Mouse (Mus musculus) C2C12 (cell line): ENCODE measurements around the gene Plxnb1. TPM values are rescaled to one million over a fixed set of nuclear protein-coding genes. Genes with fewer than 3 reads are reported as not detected.

ENCODE experiments used
- H3K27me3 ChIP-seq: one replicate; pipeline ENCODE4 v1.6.1; 2011; ENCODE audit not compliant: control insufficient read depth, insufficient read depth, insufficient read length
- H3K36me3 ChIP-seq: one replicate; pipeline ENCODE4 v1.6.1; 2011; ENCODE audit not compliant: control insufficient read depth, insufficient read depth
- H3K4me3 ChIP-seq: one replicate; pipeline ENCODE4 v1.5.1; 2011; ENCODE audit warnings: mild to moderate bottlenecking, control low read depth; ENCODE audit not compliant: poor library complexity, insufficient read depth, severe bottlenecking
- H3K79me2 ChIP-seq: one replicate; pipeline ENCODE4 v1.6.1; 2011; ENCODE audit not compliant: control insufficient read depth, insufficient read depth
- H3K79me3 ChIP-seq: one replicate; pipeline ENCODE4 v1.6.1; 2011; ENCODE audit warnings: low read depth, control low read depth
- H3ac ChIP-seq: one replicate; pipeline ENCODE3; 2011; ENCODE audit warnings: low read depth; ENCODE audit not compliant: control insufficient read depth, insufficient read length
- CEBPB ChIP-seq: IDR thresholded peaks from one replicate; pipeline ENCODE4 v1.6.1; 2011; ENCODE audit warnings: low read depth, mild to moderate bottlenecking, control low read depth, moderate library complexity
- CTCF ChIP-seq: IDR thresholded peaks from one replicate; pipeline ENCODE4 v1.5.1; 2011; ENCODE audit not compliant: control insufficient read depth, insufficient read depth, insufficient read length
- FOSL1 ChIP-seq: IDR thresholded peaks from one replicate; pipeline ENCODE4 v1.8.0; 2011; ENCODE audit warnings: mild to moderate bottlenecking, low read length; ENCODE audit not compliant: poor library complexity, insufficient read depth, severe bottlenecking
- MAX ChIP-seq: IDR thresholded peaks from one replicate; pipeline ENCODE4 v1.6.1; 2011; ENCODE audit warnings: mild to moderate bottlenecking, control low read depth
- MYOD1 ChIP-seq: IDR thresholded peaks from one replicate; pipeline ENCODE4 v1.6.1; 2011; ENCODE audit warnings: low read depth; ENCODE audit not compliant: control insufficient read depth, insufficient read length
- MYOG ChIP-seq: IDR thresholded peaks from one replicate; pipeline ENCODE4 v1.6.1; 2011; ENCODE audit not compliant: control insufficient read depth, insufficient read length; ENCODE audit errors: extremely low read depth
- USF1 ChIP-seq: IDR thresholded peaks from one replicate; pipeline ENCODE4 v1.6.1; 2011; ENCODE audit warnings: low read depth, mild to moderate bottlenecking, control low read depth, moderate library complexity
- long read RNA-seq, 2 experiments: library from polyadenylated mRNA; unstranded; transcript quantifications; one replicate each; pipeline ENCODE4 v2.0.0; 2019 to 2020
- polyA plus RNA-seq: library from polyadenylated mRNA; unstranded; fragments of >200 nt; fragmentation: generic; extraction: Trizol; gene quantifications from one replicate; pipeline ENCODE4 v1.2.1, GENCODE M21; 2012; ENCODE audit warnings: missing spikeins

Plxnb1 gene
- polyA plus RNA-seq = 9.1 TPM
- long read RNA-seq, experiment 1, partial matches to known transcripts = 3 of 4 reads
- long read RNA-seq, experiment 1, other reads (novel, unspliced or antisense) = 1 of 4 reads
- long read RNA-seq, experiment 2, full-length matches to known transcripts = 1 of 13 reads
- long read RNA-seq, experiment 2, partial matches to known transcripts = 8 of 13 reads
- long read RNA-seq, experiment 2, other reads (novel, unspliced or antisense) = 4 of 13 reads

DNA sequence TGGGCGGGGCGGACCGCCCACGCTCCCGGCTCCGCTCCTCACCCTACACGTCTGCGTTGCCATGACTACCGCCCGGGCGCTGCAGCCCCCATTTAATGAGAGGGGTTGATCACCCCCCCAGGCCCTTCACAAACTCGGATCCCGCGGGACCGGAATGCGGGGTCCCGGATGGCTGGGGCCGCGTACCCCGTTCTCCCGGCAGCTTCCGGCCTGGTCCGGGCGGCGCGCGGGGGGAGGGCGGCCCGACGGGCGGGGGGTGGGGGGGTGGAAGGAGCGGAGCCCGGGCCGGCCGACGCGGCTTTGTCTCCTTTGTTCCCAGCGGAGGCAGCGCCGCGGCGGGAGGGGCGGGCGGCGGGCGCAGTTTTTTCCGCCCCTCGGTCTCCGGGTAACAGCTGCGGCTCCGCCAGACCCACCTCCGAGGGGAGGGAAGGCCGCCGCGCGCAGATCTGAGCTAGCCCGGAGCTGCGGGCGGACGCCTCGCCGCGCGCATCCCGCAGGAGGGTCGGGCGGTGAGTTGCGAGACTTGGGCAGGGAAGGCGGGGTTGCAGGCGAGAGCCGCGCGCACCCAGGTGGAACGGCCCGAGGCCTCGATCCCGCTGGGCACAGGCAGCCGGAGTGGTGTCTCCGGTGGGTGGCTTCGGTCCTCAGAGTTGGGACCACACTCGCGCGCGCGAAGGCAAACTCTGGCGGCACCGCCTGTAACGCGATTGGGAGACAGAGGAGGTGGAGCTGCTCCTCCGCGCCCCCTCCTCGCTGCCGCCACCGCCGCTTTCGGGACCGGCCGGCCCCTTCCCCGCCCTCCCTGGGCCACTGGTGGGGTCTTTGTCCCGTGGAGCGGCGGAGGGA, at the start of gene Plxnb1:
Plxnb1 (plus strand) TSS at position 253 of the 846 bp plus-strand sequence.
- H3ac ChIP-seq = peak within 1 kb of the TSS; percentile 97
- peak within 1 kb of the TSS; percentile 38 for H3K4me3 ChIP-seq
- peaks cover 5% of the 10 kb centered on the region for H3K36me3 ChIP-seq
- no peak for TF ChIP-seq MYOD1
- no peak for TF ChIP-seq FOSL1
- TF ChIP-seq USF1 = no peak
- no peak for TF ChIP-seq CTCF
- TF ChIP-seq CEBPB = no peak
- TF ChIP-seq MYOG = no peak
- TF ChIP-seq MAX = no peak
- no peaks in the 10 kb centered on the region for H3K79me3 ChIP-seq
- H3K79me2 ChIP-seq = peaks cover 7% of the 10 kb centered on the region
- no peaks in the 10 kb centered on the region for H3K27me3 ChIP-seq

DNA sequence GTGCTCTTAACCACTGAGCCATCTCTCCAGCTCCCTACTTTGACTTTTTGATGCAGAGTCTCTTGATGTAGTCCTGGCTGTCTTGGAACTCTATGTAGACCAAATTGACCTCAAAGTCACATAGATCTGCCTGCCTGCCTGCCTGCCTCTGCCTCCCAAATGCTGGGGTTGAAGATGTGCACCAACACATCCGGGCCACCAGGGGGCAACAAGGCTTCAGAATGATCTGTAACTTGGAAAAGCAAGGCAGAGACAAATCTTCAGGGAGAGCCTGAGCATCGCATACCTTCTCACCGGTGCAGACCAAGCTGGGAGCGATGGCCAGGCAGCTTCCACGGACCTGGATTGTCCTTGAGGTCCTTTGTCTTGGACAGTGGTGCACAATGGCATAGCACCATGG, 48.9 kb upstream of the Plxnb1 start:
- Histone ChIP-seq H3K27me3 (no peaks in the 10 kb centered on the region), H3K36me3 (peaks cover 8% of the 10 kb centered on the region), H3K4me3 (no peak overlapping the region), H3K79me2 (peaks cover 4% of the 10 kb centered on the region), H3ac (no peak overlapping the region), H3K79me3 (no peaks in the 10 kb centered on the region)
- TF ChIP-seq MYOG (no peak), USF1 (no peak), CTCF (no peak), MAX (no peak), MYOD1 (no peak), CEBPB (no peak), FOSL1 (no peak)

DNA sequence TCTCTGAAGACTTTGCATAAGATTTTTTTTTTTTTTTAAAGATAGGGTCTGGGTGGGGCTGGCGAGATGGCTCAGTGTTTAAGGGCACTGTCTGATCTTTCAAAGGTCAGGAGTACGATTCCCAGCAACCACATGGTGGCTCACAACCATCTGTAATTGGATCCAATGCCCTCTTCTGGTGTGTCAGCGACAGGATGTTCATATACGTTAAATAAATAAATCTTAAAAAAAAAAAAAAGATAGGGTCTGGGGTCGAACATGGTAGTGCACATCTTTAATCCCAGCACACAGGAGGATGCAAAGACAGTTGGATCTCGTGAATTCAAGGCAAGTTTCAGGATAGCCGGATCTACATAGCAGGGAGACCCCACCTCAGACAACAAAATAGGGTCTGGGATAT, 45.9 kb upstream of the Plxnb1 start:
- H3K79me3 ChIP-seq = no peaks in the 10 kb centered on the region
- H3K79me2 ChIP-seq = no peaks in the 10 kb centered on the region
- no peak overlapping the region for H3K4me3 ChIP-seq
- TF ChIP-seq CEBPB = no peak
- no peak for TF ChIP-seq MYOG
- TF ChIP-seq MYOD1 = no peak
- H3ac ChIP-seq = no peak overlapping the region
- no peaks in the 10 kb centered on the region for H3K27me3 ChIP-seq
- peaks cover 8% of the 10 kb centered on the region for H3K36me3 ChIP-seq

DNA sequence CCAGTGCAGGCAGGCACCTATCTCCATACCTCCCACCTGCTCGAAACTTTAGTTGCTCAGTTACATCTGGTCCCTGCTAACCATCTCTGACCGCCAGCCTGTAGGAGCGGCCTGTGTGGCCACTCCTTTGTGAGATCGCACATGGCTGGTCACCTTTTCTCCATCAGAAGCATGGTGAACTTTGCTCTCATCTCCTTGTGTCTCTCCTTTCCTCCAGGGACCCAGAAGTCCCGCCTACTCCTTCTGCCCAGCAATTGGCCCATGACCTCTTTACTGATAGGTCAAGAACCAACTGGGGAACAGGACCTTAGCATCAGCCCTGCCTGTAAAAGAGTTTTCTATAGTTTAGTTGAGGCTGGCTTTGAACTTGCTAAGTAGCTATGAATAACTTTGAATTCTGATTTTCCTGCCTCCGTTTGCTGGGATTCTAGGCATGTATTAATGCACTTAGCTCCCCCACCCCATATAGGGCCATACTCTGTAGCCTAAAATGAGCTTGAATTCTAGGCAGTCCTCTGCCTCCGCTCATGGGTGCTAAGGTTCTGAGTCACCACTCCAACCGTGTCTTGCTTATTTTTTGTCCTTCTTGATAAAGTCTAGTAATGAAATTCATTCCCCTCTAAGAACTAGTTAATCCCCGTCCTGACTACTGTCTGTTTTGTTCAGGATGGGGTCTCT, 45.1 kb upstream of the Plxnb1 start:
- no peak for TF ChIP-seq FOSL1
- TF ChIP-seq MYOD1 = no peak
- no peak for TF ChIP-seq CTCF
- no peak for TF ChIP-seq CEBPB
- no peak for TF ChIP-seq MYOG
- no peak for TF ChIP-seq MAX
- no peak overlapping the region for H3ac ChIP-seq
- H3K79me3 ChIP-seq = no peaks in the 10 kb centered on the region
- no peaks in the 10 kb centered on the region for H3K27me3 ChIP-seq
- peaks cover 8% of the 10 kb centered on the region for H3K36me3 ChIP-seq
- H3K79me2 ChIP-seq = no peaks in the 10 kb centered on the region
- no peak overlapping the region for H3K4me3 ChIP-seq

DNA sequence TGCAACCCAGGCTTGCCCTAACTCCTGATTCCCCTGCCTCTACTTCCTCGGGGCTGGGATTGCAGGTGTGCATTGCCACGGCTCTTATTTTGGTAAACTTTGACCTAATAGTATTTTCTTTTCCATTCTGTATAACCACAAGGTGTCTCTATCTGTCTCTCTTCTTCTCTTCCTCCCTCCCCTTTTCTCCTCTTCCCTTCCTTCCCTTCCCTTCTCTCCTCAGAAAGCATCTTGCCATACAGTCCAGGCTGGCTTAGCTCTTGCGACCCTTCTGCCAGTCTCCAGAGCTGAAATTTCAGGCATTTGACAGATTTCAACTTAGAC, 44.6 kb upstream of the Plxnb1 start:
- H3K36me3 ChIP-seq = peaks cover 8% of the 10 kb centered on the region
- no peak overlapping the region for H3ac ChIP-seq
- no peak overlapping the region for H3K4me3 ChIP-seq
- TF ChIP-seq USF1 (no peak), MAX (no peak), CTCF (no peak), FOSL1 (no peak), MYOG (no peak), MYOD1 (no peak), CEBPB (no peak)
- no peaks in the 10 kb centered on the region for H3K79me3 ChIP-seq
- H3K27me3 ChIP-seq = no peaks in the 10 kb centered on the region
- H3K79me2 ChIP-seq = peaks cover 3% of the 10 kb centered on the region
